Mouse (Mus musculus) forelimb bud, embryonic 11.5 days (tissue): ENCODE measurements around the gene Gm10570.

Experiments used
- DNase-seq: peaks from one replicate; pipeline ENCODE4 v3.0.0-alpha.2; 2012; ENCODE audit warnings: low read depth, low spot score

The Gm10570 gene

GRCm38 (mm10) chr4:130306796-130307630 lies 1.5 kb downstream of the Gm10570 start:
- no peak for DNase-seq

DNA sequence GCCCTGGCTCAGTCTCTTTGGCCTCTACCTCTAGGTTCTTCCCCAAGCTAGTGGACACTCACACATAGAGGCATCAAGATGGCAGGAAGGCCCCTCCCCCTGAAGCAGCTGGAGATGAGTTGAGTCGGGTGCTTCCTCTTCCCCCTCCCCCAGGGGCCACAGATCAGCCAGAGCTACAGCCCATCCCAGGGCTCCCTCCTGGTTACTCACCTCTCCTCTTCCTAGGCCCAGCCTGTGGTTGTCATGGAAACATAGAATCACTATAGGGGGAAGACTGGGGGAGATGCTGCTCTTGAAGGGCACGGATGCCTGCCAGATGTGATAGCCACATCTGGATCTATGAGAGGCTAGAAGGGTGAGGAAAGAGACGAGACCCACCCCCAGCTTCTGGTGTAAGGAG lies 3.7 kb downstream of the Gm10570 start:
- no peak for DNase-seq

- DNase-seq = no peak
Measured at GRCm38 (mm10) chr4:130302285-130302870, 6.1 kb downstream of the Gm10570 start.

- no peak for DNase-seq
Measured at GRCm38 (mm10) chr4:130299629-130300018, 8.8 kb downstream of the Gm10570 start.

DNA sequence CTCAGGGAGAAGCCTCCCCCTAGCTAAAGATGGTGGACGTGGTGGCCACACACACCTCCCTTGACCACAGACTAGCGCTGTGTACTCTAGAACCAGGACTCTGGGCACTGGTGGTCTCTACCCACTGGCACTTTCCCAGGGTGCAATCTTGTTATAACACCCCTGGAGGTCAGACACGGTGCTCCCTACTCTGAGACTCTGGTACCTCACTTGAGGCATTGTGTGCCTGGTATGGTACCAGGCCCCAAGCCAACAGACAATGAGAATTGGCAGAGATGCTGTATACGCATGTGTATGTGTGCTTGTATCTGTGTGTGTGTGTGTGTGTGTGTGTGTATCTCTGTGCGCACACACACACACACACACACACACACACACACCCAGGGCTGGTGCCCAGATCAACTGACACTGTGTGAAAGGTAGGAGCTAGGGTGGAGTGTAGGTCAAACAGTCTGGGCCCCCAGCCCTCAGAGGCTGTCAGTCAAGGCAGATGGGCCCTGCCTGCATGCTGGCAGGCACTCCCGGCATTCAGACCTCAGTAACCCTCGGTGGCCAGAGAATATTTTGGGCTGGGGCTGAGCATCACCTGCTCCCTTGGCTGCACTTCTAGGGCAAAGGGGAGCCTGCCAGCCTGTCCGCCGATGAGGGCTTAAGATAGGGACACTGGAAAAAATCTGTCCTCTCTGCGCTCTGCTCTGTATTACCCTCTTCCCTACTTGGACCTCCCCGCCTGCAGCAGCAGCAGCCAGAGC lies 9.4 kb downstream of the Gm10570 start:
- DNase-seq = no peak

GRCm38 (mm10) chr4:130297123-130297529 lies 11.3 kb downstream of the Gm10570 start:
- DNase-seq = peak; percentile 52

DNA sequence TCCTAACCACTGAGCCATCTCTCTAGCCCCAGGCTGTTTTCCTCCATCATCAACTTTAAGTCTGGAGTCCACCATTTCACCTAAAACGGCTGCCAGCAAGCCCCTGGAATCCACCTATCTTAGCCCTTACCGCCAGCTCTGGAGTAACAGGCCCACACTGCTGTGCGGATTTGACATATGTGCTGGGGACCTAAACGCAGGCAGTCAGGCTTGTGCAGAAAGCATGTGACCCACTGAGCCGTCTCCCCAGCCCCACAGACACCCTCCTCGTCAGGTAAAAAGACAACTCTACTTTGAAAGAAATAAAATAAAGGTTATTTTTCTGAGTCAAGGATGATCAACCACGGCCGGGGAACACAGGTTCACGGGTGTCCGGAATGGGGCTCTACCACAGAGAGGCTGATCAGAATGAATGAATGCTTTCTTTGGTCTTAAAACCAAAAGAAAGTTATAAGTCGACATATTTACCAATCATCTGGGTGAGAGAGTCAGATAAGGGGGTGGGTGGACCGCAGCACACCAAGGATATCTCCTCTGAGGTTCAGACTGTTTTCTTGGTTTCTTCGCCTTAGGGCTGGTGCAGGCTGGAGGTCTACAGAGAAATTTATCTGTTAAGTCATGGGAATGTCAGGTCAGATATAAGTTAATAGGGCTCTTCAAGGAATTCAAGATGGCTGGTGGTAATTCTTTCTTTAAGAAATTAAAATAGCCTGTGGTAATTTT lies 12.1 kb downstream of the Gm10570 start:
- no peak for DNase-seq

DNA sequence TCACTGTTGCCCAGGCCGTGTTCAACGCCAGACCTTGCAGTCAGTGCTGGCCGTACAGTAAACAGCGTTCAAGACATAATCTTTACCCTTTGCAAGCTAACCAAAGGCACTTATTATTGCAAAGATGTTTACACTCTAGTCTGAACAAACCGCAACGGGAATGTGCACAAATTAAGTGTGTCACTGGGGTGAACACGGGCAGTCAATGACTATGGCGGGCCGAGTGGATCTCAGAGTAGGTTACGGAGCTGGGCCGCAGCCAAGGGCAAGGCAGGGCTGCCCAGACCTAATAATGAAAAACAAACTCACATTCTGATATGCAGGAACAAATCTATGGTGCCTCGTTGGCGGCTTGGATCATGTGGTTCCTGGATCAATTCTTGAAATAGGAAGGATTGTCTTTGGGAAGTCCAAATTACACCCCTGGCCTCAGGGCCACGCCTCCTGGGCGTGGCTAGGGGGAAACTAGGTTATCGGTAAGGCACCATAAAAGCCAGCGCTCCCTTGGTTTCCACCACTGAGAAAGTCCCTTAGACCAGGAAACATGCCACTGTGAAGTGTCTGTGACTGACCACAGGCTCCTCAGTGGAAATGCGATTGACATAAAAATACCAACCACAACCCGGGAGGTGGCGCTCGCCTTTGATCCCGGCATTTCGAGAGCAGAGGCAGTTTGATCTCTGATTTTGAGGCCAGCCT lies 13.3 kb downstream of the Gm10570 start:
- peak; percentile 53 for DNase-seq

- no peak for DNase-seq
Measured at GRCm38 (mm10) chr4:130294513-130294912, 14.0 kb downstream of the Gm10570 start.

- peak; percentile 85 for DNase-seq
Measured at GRCm38 (mm10) chr4:130292271-130292670, 16.2 kb downstream of the Gm10570 start.

DNA sequence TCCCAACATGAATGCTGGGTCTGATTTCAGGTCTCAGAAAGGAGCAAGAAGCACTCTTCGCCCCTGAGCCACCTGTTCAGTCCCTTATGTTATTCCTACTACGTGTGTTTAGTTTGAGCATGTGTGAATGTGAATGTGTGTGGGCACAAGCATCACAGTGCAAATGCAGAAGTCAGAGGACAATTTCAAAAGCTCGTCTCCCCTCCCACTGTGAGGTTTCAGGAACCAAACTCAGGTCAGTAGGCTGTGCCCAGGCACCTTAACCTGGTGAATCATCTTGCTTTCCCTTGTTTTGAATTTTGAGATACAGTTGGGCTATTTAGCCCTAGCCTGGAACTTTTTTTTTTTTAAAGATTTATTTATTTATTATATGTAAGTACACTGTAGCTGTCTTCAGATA lies 18.6 kb downstream of the Gm10570 start:
- no peak for DNase-seq

DNA sequence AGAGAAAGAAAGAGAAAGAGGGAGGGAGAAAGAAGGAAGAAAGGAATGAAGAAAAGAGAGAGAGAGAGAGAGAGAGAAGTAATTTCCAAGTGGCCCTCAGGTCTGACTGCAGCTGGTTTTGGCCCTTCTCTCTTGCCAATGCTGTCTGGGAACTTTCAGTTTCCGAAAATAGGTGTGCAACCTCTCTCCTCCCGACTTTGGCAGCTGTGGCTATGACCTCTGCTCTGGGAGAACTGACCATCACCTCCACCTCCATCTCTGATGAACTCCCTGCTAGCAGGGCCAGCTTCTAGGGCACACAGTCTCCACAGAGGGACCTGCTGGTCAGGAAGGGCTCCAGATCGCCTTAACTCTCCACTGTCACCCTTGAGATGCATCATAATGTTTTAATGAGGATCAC lies 21.9 kb downstream of the Gm10570 start:
- no peak for DNase-seq

DNA sequence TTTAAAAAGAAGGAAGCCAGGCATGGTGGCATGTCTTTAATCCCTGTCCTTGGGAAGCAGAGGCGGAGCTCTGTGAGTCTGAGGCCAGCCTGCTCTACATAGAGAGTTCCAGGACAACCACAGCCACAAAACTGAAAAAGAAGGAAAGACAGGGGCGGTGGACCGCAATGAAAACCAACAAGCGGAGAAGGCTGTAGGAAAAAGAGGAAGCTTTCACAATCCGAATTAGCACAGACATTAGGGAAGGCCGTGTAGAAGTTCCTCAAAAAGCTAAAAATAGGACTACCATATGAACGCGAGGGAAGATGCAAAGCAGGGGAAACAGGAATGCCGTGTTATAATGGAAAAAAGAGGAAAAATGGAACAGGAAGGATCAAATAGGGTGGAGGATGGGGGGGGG lies 24.6 kb downstream of the Gm10570 start:
- no peak for DNase-seq

- DNase-seq = no peak
Measured at GRCm38 (mm10) chr4:130282856-130283255, 25.6 kb downstream of the Gm10570 start.

- no peak for DNase-seq
Measured at GRCm38 (mm10) chr4:130279105-130279504, 29.4 kb downstream of the Gm10570 start, which contains the start of gene Serinc2. Gene Serinc2, minus strand, starts transcription at chr4:130279205.

GRCm38 (mm10) chr4:130276573-130277176 lies 31.8 kb downstream of the Gm10570 start:
- DNase-seq = no peak

DNA sequence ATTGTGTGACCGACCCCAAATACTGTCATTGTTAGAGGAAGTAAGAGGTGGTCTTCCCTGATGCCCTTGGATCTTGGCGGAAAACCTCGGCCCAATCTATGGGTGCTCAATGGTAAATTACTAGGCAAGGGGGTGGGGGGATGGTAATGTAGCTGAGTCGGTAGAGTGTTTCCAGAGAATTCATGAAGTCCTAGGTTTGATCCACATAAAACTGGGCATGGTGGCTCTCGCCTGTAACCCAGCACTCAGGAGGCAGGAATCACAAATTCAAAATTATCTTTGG lies 32.7 kb downstream of the Gm10570 start:
- DNase-seq = no peak

GRCm38 (mm10) chr4:130275016-130275822 lies 33.3 kb downstream of the Gm10570 start:
- peak; percentile 44 for DNase-seq

GRCm38 (mm10) chr4:130274346-130275015 lies 34.0 kb downstream of the Gm10570 start:
- peak; percentile 70 for DNase-seq
